Mouse (Mus musculus) cortical plate, adult 2 months (tissue): Measurements from ENCODE around the gene Metrn.

Source experiments
- CTCF ChIP-seq: fragments of 200-500 bp; IDR thresholded peaks from 2 replicates; pipeline ENCODE4 v1.5.1; 2011; ENCODE audit warnings: mild to moderate bottlenecking, control low read depth, low read length; ENCODE audit not compliant: insufficient read depth; ENCODE audit errors: extremely low read depth
- POLR2A ChIP-seq: fragments of 200-500 bp; IDR thresholded peaks from 2 replicates; pipeline ENCODE4 v1.6.1; 2011; ENCODE audit warnings: mild to moderate bottlenecking, low read length, control low read depth; ENCODE audit not compliant: insufficient read depth; ENCODE audit errors: extremely low read depth

DNA sequence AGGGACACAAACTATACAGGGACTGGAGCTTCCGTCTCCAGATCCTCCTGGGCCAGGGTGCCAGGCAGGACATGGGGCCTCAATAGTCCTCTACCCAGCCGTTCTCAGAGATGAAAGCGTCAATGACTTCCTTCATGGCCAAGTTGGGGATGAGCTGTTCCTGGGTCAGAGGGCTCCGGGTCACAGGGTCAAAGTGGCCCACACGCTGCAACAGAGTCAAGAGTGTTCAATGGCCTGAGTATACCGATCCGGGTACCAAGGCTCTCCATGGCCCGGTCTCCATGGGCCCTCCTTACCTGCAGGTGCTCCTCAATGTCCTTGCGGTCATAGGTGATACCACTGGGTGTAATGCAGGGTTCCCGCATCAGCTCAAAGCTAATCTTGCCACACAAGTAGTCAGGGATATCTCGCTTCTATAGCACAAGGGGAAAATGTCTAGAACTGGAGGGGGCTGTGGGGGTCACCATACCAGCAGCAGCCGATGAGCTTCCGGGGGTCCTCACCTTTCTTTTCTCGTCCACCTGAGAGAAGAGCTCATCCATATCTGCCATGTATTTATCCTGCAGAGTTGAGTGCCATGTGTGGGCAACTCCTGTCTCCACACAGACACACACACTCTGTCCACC, 34.0 kb upstream of the Metrn start:
- no peak for TF ChIP-seq POLR2A
- no peak for TF ChIP-seq CTCF
